Mouse (Mus musculus) ES-E14 (cell line): Measurements from ENCODE around the gene Mrpl30. TPM values are rescaled to one million over a fixed set of nuclear protein-coding genes. Genes with fewer than 3 reads are reported as not detected.

ENCODE experiments used
- DNase-seq: peaks from one replicate; pipeline ENCODE4 v3.0.0-alpha.2; 2013; ENCODE audit warnings: low read depth, low spot score
- H3K27ac ChIP-seq: 2 replicates; pipeline ENCODE4 v1.5.1; 2012; ENCODE audit warnings: low read depth, mild to moderate bottlenecking, low read length, moderate library complexity, mixed read lengths; ENCODE audit not compliant: poor library complexity, insufficient read depth, severe bottlenecking
- H3K36me3 ChIP-seq: 2 replicates; pipeline ENCODE4 v1.6.1; 2012; ENCODE audit warnings: mild to moderate bottlenecking, low read length, moderate library complexity, mixed read lengths; ENCODE audit not compliant: control insufficient read depth, poor library complexity, insufficient read depth, severe bottlenecking
- H3K4me1 ChIP-seq, 2 experiments: fragments of 150-350 bp in 1 of 2; sonication (generic) in 1 of 2; 2 replicates each; pipeline ENCODE4 v1.6.1; 2012; ENCODE audit warnings: low read length in 2 of 2, mild to moderate bottlenecking in 1 of 2, mixed read lengths in 1 of 2; ENCODE audit not compliant: control insufficient read depth in 2 of 2, insufficient read depth in 2 of 2, poor library complexity in 1 of 2
- H3K4me3 ChIP-seq, 2 experiments: fragments of 150-350 bp in 1 of 2; sonication (generic) in 1 of 2; 2 replicates each; pipeline ENCODE4 v1.5.1; 2012; ENCODE audit warnings: low read length in 2 of 2, low read depth in 1 of 2, mild to moderate bottlenecking in 1 of 2, mixed read lengths in 1 of 2; ENCODE audit not compliant: insufficient read depth in 1 of 2, poor library complexity in 1 of 2, severe bottlenecking in 1 of 2
- H3K9ac ChIP-seq: 2 replicates; pipeline ENCODE4 v1.6.1; 2012; ENCODE audit warnings: low read depth, mild to moderate bottlenecking, low read length, mixed read lengths; ENCODE audit not compliant: poor library complexity, insufficient read depth, severe bottlenecking
- H3K9me3 ChIP-seq: fragments of 150-350 bp; sonication (generic); 2 replicates; pipeline ENCODE4 v1.6.1; 2012; ENCODE audit warnings: low read depth, mild to moderate bottlenecking, low read length; ENCODE audit not compliant: control insufficient read depth, insufficient read depth
- CHD2 ChIP-seq: IDR thresholded peaks from 2 replicates; pipeline ENCODE4 v1.6.1; 2014; ENCODE audit warnings: mild to moderate bottlenecking, low read depth, low read length, inconsistent platforms
- HCFC1 ChIP-seq: IDR thresholded peaks from 2 replicates; pipeline ENCODE4 v1.6.1; 2012; ENCODE audit warnings: low read length, inconsistent platforms, borderline replicate concordance; ENCODE audit not compliant: insufficient read depth
- MAFK ChIP-seq: IDR thresholded peaks from 2 replicates; pipeline ENCODE4 v1.6.1; 2014; ENCODE audit warnings: mild to moderate bottlenecking, low read depth, low read length, inconsistent platforms; ENCODE audit not compliant: insufficient read depth
- ZC3H11A ChIP-seq: IDR thresholded peaks from 2 replicates; pipeline ENCODE4 v1.6.1; 2012; ENCODE audit warnings: low read depth, mild to moderate bottlenecking, inconsistent platforms, low read length, borderline replicate concordance
- ZNF384 ChIP-seq: IDR thresholded peaks from 2 replicates; pipeline ENCODE4 v1.6.1; 2012; ENCODE audit warnings: low read depth, low read length, inconsistent platforms
- in situ Hi-C, 2 experiments: fragments of 600-800 bp; cut with MboI; formaldehyde crosslinking; loops; one replicate each; pipeline ENCODE4 v1.15.1; 2025; ENCODE audit warnings: low sequenced_read_pairs in 2 of 2, inconsistent platforms in 1 of 2; ENCODE audit not compliant: unreplicated experiment in 2 of 2
- total RNA-seq: library from RNA; depleted of rRNA; stranded (reverse); fragments of 300-350 nt; gene quantifications from 2 replicates; pipeline ENCODE4 v1.2.3, GENCODE M21; 2012

Mrpl30 gene
- total RNA-seq, 1 experiment, result 127 TPM

DNA sequence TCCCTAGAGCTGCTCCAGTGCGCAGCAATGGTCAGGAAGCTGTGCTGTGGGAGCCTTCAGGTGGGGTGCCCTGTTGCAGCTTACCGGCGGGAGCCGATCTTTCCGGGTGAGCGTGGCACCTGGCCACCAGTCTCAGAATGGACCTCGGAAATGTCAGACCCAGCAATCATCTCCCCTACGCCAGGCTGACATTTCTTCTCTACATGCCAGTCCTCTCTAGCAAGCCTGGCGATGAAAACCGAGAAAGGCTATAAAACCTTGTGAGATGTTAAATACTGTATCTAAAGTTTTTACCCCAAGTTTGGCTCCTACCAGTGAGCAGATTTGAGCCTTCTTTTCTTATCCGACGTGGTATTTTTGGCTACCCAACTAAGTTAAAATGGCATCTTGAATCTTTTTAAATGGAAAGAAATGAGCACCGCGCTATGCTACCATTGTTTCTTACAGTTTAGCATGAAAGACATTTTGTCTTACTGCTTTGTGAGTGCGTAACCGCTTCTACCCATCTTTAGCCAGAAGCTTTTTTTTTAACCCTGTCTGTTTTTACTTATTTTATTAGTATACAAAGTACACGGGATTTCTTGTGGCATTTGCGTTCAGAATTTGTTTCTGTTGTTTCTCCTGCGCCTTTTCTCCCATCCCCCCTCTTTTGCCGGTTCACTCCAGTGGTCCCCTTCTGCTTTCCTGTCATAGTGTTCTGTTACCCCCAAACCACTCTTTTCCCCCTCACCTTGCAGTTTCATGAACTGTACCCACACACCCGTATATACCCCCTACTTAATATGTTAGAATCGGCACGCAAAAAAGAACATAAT is 24.7 kb upstream of the Mrpl30 start:
- peaks cover 0 to 3% of the 10 kb centered on the region in 2 experiments; a peak in 1 of 4 replicates for H3K4me1 ChIP-seq
- no peak for DNase-seq
- no peak for TF ChIP-seq ZNF384
- no peak for TF ChIP-seq CHD2
- no peak for TF ChIP-seq MAFK
- TF ChIP-seq HCFC1, result no peak
- TF ChIP-seq ZC3H11A, result no peak
- H3K27ac ChIP-seq, result no peak overlapping the region
- H3K9ac ChIP-seq, result peak overlapping the region; percentile 73
- H3K36me3 ChIP-seq, result no peaks in the 10 kb centered on the region
- H3K4me3 ChIP-seq, result peak overlapping the region; percentile 60 to 68
- in situ Hi-C loops, result loop anchor here in 1 of 2 experiments (25.0 kb wide), 1 partner anchor 178 kb away; no protein-coding TSS in a partner anchor
- no peaks in the 10 kb centered on the region for H3K9me3 ChIP-seq

DNA sequence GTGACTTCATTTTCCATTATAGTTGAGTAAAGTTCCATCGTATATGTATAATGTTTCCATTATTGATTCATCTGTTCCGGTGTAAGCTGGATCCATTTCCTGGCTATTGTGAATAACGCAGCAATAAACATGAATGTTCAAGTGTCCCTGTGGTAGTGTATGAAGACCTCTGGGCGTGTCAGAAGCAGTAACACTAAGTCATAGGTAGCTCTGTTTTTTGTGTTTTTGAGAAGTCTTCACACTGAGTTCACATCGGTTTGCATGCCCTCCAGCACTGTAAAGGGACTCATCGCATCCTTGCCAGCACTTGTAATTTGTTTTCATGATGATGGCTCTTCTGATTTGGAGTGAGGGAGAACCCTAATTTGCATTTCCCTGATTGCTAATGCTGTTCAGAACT is 24.0 kb upstream of the Mrpl30 start, which contains the start of gene Tsga10:
Gene Tsga10 (minus strand): TSS at position 144 of the 400 bp plus-strand sequence.
- Histone ChIP-seq H3K36me3 (no peaks in the 10 kb centered on the region), H3K27ac (no peak within 1 kb of the TSS), H3K4me1 (peaks cover 0 to 3% of the 10 kb centered on the region in 2 experiments; a peak in 1 of 4 replicates), H3K9me3 (no peaks in the 10 kb centered on the region), H3K4me3 (peak within 1 kb of the TSS; percentile 60 to 68), H3K9ac (peak within 1 kb of the TSS; percentile 73)
- TF ChIP-seq HCFC1 (no peak), ZC3H11A (no peak), CHD2 (no peak), MAFK (no peak), ZNF384 (no peak)
- in situ Hi-C loops, result loop anchor here in 1 of 2 experiments (25.0 kb wide), 1 partner anchor 179 kb away; no protein-coding TSS in a partner anchor
- no peak for DNase-seq

DNA sequence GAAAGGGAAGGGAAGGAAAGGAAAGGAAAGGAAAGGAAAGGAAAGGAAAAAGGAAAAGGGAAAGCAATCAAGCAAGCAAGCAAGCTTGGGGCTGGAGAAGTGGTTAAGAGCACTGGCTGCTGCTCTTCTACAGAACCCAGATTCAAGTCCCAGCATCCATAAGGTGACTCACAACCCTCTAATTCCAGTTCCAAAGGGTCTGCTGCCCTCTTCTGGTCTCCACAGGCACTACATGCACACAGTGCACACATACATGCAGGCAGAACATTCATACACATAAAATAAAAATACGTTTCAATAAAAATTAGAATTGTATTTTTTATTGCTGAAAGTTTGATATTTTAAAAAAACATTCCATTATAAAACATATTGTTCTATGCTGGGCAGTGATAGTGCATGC is 23.2 kb upstream of the Mrpl30 start:
- no peak overlapping the region for H3K27ac ChIP-seq
- H3K36me3 ChIP-seq, result no peaks in the 10 kb centered on the region
- no peak overlapping the region for H3K9ac ChIP-seq
- H3K9me3 ChIP-seq, result no peaks in the 10 kb centered on the region
- peak; percentile 51 for DNase-seq
- H3K4me1 ChIP-seq, result peaks cover 0 to 3% of the 10 kb centered on the region in 2 experiments; a peak in 1 of 4 replicates
- no peak for TF ChIP-seq MAFK
- no peak for TF ChIP-seq ZNF384
- no peak for TF ChIP-seq HCFC1
- TF ChIP-seq ZC3H11A, result peak; percentile 91
- no peak for TF ChIP-seq CHD2
- in situ Hi-C loops, result loop anchor here in 1 of 2 experiments (25.0 kb wide), 1 partner anchor 180 kb away; no protein-coding TSS in a partner anchor
- H3K4me3 ChIP-seq, result no peak overlapping the region

DNA sequence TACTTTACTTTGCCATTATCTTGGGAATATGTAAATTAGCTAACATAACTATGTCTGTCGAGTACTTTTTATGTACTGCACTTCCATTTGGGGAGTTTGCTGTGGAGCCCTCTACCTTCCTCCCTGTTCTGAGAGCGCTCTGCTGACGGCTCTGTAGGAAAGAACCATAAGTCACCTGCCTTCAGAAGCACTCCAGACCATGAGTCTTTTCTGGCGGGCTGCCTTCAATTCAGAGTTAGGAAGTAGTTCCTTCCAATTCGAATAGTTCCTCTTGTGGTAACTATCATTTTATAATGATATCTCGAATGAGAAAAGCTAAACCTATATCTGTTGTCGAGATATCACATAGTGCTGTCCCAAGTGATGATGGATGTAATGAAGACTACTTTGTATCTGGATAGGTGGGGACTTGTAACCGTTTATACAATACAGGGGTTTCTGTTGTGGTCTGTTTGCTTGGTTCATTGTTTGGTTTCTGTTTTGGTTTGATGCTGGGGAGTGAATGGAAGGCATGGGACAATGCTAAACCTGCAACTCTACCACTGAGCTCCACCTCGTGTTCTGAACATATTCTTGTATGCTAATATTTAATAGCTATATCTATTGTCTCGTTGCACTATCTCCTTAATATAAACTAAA is 22.5 kb upstream of the Mrpl30 start:
- in situ Hi-C loops, result loop anchor here in 1 of 2 experiments (25.0 kb wide), 1 partner anchor 181 kb away; no protein-coding TSS in a partner anchor
- TF ChIP-seq ZC3H11A (no peak), CHD2 (no peak), ZNF384 (no peak), HCFC1 (no peak), MAFK (no peak)
- no peak for DNase-seq
- Histone ChIP-seq H3K4me3 (no peak overlapping the region), H3K9ac (no peak overlapping the region), H3K27ac (no peak overlapping the region), H3K36me3 (no peaks in the 10 kb centered on the region), H3K9me3 (no peaks in the 10 kb centered on the region), H3K4me1 (peaks cover 0 to 3% of the 10 kb centered on the region in 2 experiments; a peak in 1 of 4 replicates)
